Mouse (Mus musculus): ENCODE measurements around the gene Ccdc60.

GRCm38 (mm10) chr5:116274818-116275217 lies 14.0 kb downstream of the Ccdc60 start:
- TF ChIP-seq GATA1 (IDR thresholded peaks at IDR 0.05; ENCODE audit: low read length): no peak
- no peak for TF ChIP-seq TAL1 (IDR thresholded peaks at IDR 0.05; ENCODE audit: low read length)

Measured in erythroblast, embryonic 14.5 days (primary cell).